Mouse (Mus musculus): Measurements from ENCODE around the gene Kif3c. TPM values are rescaled to one million over a fixed set of nuclear protein-coding genes. Genes with fewer than 3 reads are reported as not detected.

The Kif3c gene
- polyA plus RNA-seq, 2 experiments, result 10.4 to 15.7 TPM

DNA sequence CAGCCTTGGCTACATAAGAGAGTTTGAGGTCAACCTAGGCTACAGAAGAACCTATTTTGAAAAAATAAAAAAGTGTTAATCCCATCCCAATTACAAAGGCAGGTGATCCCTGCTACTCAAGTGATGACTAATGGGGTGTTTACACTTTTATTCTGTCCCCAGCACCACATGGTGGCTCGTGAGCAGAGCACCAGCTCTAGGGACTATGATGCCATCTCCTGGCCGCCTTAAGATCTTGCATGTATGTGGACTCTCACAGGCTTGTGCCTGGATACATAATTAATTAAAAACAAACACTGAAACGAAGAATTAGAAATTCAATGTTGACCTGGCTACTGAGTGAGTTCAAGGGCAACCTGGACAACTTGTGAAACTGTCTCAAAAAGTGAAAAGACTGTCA is 12.3 kb downstream of the Kif3c start:
- no peaks in the 10 kb centered on the region for H3K4me1 ChIP-seq (ENCODE audit: control insufficient read depth, insufficient read depth, low read length)
- 20% methylated on average over 3 of the region's 3 CpGs for WGBS
- DNase-seq (ENCODE audit: low spot score) (no peak), ATAC-seq (ENCODE audit: low FRiP score, low read depth) (no peak)
- no peaks in the 10 kb centered on the region for H3K27me3 ChIP-seq (ENCODE audit: control insufficient read depth, insufficient read depth, low read length)
- TF ChIP-seq POLR2A (IDR thresholded peaks at IDR 0.05; ENCODE audit: borderline replicate concordance, extremely low read depth, insufficient read depth, insufficient read length), result no peak
- no peak overlapping the region for H3K4me2 ChIP-seq (replicated peaks; ENCODE audit: low read depth, low read length, severe bottlenecking)
- no peak overlapping the region for H3K4me3 ChIP-seq (replicated peaks; ENCODE audit: low read length)
- H3K9ac ChIP-seq (ENCODE audit: low read depth, low read length, severe bottlenecking), result no peak overlapping the region
- no peak overlapping the region for H3K27ac ChIP-seq (replicated peaks; ENCODE audit: low read depth, low read length)
- no peaks in the 10 kb centered on the region for H3K9me3 ChIP-seq (ENCODE audit: control insufficient read depth, low read length)
- peaks cover 23% of the 10 kb centered on the region for H3K36me3 ChIP-seq (ENCODE audit: control insufficient read depth, insufficient read depth, low read length)

DNA sequence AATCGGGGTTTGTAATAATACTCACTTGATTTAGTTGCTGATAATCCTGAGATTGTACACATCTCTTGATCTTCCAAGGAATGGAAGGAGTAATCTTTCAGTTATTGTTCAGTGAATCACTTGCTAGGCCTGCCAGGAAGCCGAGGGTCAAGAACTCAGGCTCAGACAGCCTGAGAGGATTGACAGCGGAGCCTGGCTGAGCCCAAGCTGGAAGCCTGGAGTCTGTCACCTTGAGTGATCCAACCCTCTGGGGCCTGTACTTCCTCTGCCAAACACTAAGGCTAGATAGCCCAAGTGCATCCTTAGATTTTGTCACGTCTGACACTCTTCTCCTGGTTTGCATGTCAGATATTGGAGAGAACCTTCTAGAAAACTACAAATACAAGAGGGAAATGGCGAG is 12.8 kb downstream of the Kif3c start:
- Histone ChIP-seq H3K36me3 (ENCODE audit: control insufficient read depth, insufficient read depth, low read length) (peaks cover 28% of the 10 kb centered on the region), H3K27ac (replicated peaks; ENCODE audit: low read depth, low read length) (no peak overlapping the region)
- no peak for TF ChIP-seq POLR2A (IDR thresholded peaks at IDR 0.05; ENCODE audit: borderline replicate concordance, extremely low read depth, insufficient read depth, insufficient read length)

DNA sequence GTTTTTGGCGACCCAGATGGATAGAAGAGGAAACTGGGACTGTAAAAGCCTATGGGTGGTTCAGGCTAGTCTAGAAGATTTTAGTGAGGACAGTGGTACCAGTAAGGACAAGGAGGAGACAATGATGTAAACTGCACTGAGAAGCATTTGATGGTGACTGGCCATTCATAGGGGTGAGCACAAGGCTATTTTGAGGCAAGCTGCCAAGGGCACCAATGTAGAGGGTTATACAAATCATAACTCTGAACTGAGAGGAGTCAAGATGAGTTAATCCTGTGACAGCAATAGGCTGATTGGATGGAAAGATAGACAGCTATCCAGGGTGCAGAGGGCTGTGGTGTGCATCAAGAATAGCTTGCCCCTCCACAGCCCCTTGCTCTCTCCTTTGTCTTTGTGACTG is 19.9 kb downstream of the Kif3c start:
- no peaks in the 10 kb centered on the region for H3K9me3 ChIP-seq (ENCODE audit: control insufficient read depth, low read length)
- H3K4me3 ChIP-seq (replicated peaks; ENCODE audit: low read length), result no peak overlapping the region
- H3K4me1 ChIP-seq (ENCODE audit: control insufficient read depth, insufficient read depth, low read length), result no peaks in the 10 kb centered on the region
- WGBS, result 77% methylated on average over 1 of the region's 1 CpGs
- peaks cover 59% of the 10 kb centered on the region for H3K36me3 ChIP-seq (ENCODE audit: control insufficient read depth, insufficient read depth, low read length)
- ATAC-seq (ENCODE audit: low FRiP score, low read depth), result no peak
- no peak for TF ChIP-seq POLR2A (IDR thresholded peaks at IDR 0.05; ENCODE audit: borderline replicate concordance, extremely low read depth, insufficient read depth, insufficient read length)
- H3K9ac ChIP-seq (ENCODE audit: low read depth, low read length, severe bottlenecking), result no peak overlapping the region
- DNase-seq (ENCODE audit: low spot score), result no peak
- H3K27ac ChIP-seq (replicated peaks; ENCODE audit: low read depth, low read length), result no peak overlapping the region
- H3K27me3 ChIP-seq (ENCODE audit: control insufficient read depth, insufficient read depth, low read length), result no peaks in the 10 kb centered on the region
- no peak overlapping the region for H3K4me2 ChIP-seq (replicated peaks; ENCODE audit: low read depth, low read length, severe bottlenecking)

More for the DNA sequence above, 12.8 kb downstream of the Kif3c start:
- H3K27me3 ChIP-seq (ENCODE audit: control insufficient read depth, insufficient read depth, low read length), result no peaks in the 10 kb centered on the region
- no peak overlapping the region for H3K4me3 ChIP-seq (replicated peaks; ENCODE audit: low read length)
- ATAC-seq (ENCODE audit: low FRiP score, low read depth) (no peak), DNase-seq (ENCODE audit: low spot score) (no peak)
- no peaks in the 10 kb centered on the region for H3K9me3 ChIP-seq (ENCODE audit: control insufficient read depth, low read length)
- H3K4me1 ChIP-seq (ENCODE audit: control insufficient read depth, insufficient read depth, low read length), result no peaks in the 10 kb centered on the region
- no peak overlapping the region for H3K9ac ChIP-seq (ENCODE audit: low read depth, low read length, severe bottlenecking)
- H3K4me2 ChIP-seq (replicated peaks; ENCODE audit: low read depth, low read length, severe bottlenecking), result no peak overlapping the region
- WGBS, result 80% methylated on average over 5 of the region's 5 CpGs

DNA sequence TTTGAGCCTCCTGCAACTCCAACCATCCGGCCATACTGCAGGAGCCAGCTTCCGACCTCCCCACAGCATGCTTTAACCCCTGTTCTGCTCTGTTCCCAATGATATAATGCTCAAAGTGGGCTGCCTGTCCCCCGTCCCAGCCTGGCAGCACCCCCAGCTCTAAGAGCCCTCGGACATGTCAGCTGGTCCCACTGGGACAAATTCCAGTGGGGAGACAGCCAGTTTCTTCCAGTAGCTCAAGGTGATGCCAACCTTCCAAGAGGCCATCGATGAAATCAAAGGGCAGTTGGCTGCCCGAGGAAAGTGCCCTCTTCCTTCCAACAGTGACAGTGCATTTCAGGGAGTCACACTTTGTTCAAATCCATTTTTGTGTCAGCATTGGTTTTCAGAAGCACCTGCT is 20.3 kb downstream of the Kif3c start:
- Histone ChIP-seq H3K36me3 (ENCODE audit: control insufficient read depth, insufficient read depth, low read length) (peaks cover 63% of the 10 kb centered on the region), H3K27ac (replicated peaks; ENCODE audit: low read depth, low read length) (no peak overlapping the region), H3K4me3 (replicated peaks; ENCODE audit: low read length) (no peak overlapping the region), H3K27me3 (ENCODE audit: control insufficient read depth, insufficient read depth, low read length) (no peaks in the 10 kb centered on the region), H3K4me2 (replicated peaks; ENCODE audit: low read depth, low read length, severe bottlenecking) (no peak overlapping the region), H3K9ac (ENCODE audit: low read depth, low read length, severe bottlenecking) (no peak overlapping the region), H3K9me3 (ENCODE audit: control insufficient read depth, low read length) (no peaks in the 10 kb centered on the region), H3K4me1 (ENCODE audit: control insufficient read depth, insufficient read depth, low read length) (no peaks in the 10 kb centered on the region)
- no peak for TF ChIP-seq POLR2A (IDR thresholded peaks at IDR 0.05; ENCODE audit: borderline replicate concordance, extremely low read depth, insufficient read depth, insufficient read length)
- no peak for ATAC-seq (ENCODE audit: low FRiP score, low read depth)
- DNase-seq (ENCODE audit: low spot score), result no peak
- WGBS, result 86% methylated on average over 6 of the region's 6 CpGs

DNA sequence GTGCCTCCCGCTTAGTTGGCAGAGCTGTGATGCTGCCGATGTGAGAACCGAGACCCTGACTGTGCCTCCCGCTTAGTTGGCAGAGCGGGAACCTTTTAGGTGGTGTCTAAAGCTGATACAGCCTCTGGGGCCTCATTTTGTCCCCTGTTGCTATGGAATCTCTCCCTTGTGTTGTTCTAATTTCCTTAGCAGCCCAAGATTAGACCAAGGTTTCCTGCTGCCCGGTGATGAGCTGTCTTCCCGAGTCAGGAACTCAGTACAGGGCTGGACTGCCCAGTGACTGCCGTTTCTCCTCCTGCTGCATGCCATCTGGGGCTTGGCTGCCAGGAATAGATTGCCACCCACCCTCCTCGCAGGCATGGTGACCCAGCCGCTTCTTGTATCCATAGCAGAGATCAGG is 21.0 kb downstream of the Kif3c start:
- no peak for ATAC-seq (ENCODE audit: low FRiP score, low read depth)
- Histone ChIP-seq H3K4me1 (ENCODE audit: control insufficient read depth, insufficient read depth, low read length) (no peaks in the 10 kb centered on the region), H3K9ac (ENCODE audit: low read depth, low read length, severe bottlenecking) (no peak overlapping the region), H3K36me3 (ENCODE audit: control insufficient read depth, insufficient read depth, low read length) (peaks cover 67% of the 10 kb centered on the region), H3K4me2 (replicated peaks; ENCODE audit: low read depth, low read length, severe bottlenecking) (no peak overlapping the region), H3K27me3 (ENCODE audit: control insufficient read depth, insufficient read depth, low read length) (no peaks in the 10 kb centered on the region), H3K4me3 (replicated peaks; ENCODE audit: low read length) (no peak overlapping the region), H3K27ac (replicated peaks; ENCODE audit: low read depth, low read length) (no peak overlapping the region), H3K9me3 (ENCODE audit: control insufficient read depth, low read length) (no peaks in the 10 kb centered on the region)
- DNase-seq (ENCODE audit: low spot score), result no peak
- 76% methylated on average over 10 of the region's 10 CpGs for WGBS
- TF ChIP-seq POLR2A (IDR thresholded peaks at IDR 0.05; ENCODE audit: borderline replicate concordance, extremely low read depth, insufficient read depth, insufficient read length), result no peak

DNA sequence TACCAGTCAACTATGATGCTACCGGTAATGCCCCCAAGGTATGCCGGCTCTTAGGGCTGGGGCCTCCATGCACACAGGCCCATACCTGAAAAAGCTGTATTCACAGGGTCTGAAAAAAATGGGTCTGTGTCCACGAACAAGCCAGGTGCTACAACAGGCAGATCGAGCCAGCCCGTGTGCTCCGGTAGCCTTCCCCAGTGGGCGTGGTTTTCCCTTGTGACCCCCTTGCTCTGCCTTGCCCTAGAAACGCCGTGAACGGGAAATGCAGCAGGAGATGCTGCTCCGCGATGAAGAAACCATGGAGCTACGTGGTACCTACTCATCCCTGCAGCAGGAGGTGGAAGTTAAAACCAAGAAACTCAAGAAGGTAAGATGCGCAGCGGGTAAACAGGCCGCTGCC is 23.0 kb downstream of the Kif3c start:
- Histone ChIP-seq H3K36me3 (ENCODE audit: control insufficient read depth, insufficient read depth, low read length) (peaks cover 49% of the 10 kb centered on the region), H3K4me2 (replicated peaks; ENCODE audit: low read depth, low read length, severe bottlenecking) (no peak overlapping the region), H3K27ac (replicated peaks; ENCODE audit: low read depth, low read length) (no peak overlapping the region), H3K27me3 (ENCODE audit: control insufficient read depth, insufficient read depth, low read length) (no peaks in the 10 kb centered on the region), H3K4me3 (replicated peaks; ENCODE audit: low read length) (no peak overlapping the region), H3K9ac (ENCODE audit: low read depth, low read length, severe bottlenecking) (no peak overlapping the region), H3K4me1 (ENCODE audit: control insufficient read depth, insufficient read depth, low read length) (no peaks in the 10 kb centered on the region), H3K9me3 (ENCODE audit: control insufficient read depth, low read length) (no peaks in the 10 kb centered on the region)
- 94% methylated on average over 16 of the region's 16 CpGs for WGBS
- no peak for TF ChIP-seq POLR2A (IDR thresholded peaks at IDR 0.05; ENCODE audit: borderline replicate concordance, extremely low read depth, insufficient read depth, insufficient read length)
- no peak for DNase-seq (ENCODE audit: low spot score)
- no peak for ATAC-seq (ENCODE audit: low FRiP score, low read depth)
